Mouse (Mus musculus) fibroblast of lung, adult 2 months (primary cell): Measurements from ENCODE around the gene Mgea5.
"Not testable (repeated sequence)": the region's sequence is repeated elsewhere in the genome, so short reads cannot be mapped to it uniquely, and the experiment has no call there.

ENCODE experiments used
- DNase-seq: peaks from one replicate; pipeline ENCODE4 v3.0.0-alpha.2; 2011; ENCODE audit warnings: low read depth

The Mgea5 gene

DNA sequence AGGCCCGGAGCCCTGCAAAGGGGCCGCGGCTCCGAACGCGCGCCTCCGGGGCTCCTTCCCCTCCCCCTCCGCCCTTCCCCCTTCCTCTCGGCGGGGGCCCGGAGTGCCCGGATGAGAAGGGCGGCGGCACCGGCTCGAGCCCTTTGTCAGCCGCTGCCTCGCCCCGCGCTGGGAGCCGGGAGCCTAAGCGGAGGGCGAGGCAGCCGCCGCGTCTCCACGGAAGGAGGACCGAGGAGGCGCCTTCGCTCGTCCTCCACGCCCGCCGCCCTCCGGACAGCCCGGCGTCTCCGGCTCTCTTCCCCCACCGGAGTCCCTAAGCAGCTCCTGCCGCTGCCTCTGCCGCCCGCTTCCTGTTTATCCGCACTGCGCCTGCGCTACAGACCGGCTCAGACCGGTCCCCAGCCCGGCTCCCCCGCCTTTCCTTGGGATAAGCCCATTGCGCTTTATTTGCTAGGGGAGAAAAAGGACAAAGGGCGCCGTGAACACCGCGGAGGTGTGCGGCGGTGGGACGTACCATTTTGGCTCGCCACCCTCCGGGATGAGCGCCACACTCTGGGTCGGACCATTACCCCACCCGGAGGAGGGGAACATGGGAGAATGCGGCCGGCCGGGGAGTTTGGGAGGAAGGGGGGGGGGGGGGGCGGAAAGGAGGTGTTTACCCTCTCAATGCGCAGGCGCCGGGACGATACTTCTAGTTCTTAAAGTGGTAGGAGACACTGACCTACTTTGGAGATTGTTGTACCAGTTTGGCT, at the start of gene Mgea5:
Mgea5 (minus strand) TSS at position 657 of the 752 bp plus-strand sequence.
- peak; percentile 96 for DNase-seq

DNA sequence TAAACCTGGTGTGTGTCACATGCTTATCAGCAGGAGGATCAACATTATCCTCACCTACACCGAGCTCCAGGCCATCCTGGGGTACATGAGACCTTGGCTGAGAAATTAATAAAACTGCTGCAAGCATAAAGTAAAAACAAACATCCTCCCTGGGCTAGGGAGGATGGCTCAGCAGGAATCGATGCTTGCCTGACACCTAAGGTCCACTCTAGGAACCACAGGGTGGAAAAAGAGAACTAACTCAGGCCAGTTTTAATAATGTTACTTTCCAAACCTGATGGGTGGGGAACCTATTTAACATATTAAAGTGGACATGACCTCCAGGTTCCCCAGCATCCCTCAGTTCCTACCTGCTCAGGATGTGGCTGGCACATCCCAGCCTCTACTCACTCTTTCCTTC, 47.0 kb upstream of the Mgea5 start:
- DNase-seq = no peak

DNA sequence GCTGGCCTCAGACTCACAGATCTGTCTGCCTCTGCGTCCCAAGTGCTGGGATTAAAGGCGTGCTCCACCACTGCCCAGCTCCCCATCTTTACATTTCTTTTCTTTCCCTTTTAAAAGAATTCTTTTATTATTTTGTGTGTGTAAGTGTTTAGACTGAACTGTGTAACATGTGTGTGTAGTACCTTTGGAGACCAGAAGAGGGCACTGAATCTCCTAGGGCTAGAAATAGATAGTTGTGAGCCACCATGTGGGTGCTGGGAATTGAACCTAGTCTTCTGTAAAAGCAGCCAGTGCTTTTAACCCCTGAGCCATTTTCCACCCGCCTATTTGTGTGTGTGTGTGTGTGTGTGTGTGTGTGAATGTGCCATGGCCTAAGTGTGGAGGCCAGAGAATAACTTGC, 44.1 kb upstream of the Mgea5 start:
- no peak for DNase-seq

DNA sequence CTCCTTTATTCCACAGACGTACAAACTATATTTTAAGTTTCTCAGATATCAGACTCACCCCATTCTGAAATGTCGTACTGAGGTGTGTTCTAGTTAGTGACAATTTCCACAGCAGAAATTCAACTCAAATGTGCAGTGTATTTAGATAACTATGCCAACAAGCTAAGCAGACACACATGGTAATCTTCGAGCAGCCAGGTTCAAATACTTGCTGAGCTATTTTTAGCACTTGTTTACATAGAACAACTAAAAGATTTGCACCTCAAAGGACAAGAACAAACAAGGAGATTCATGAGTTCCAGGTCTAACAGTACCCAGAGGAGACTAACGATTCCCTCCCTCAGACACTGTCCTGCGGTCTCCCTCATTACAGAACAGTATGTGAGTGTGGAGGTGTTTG, 43.5 kb upstream of the Mgea5 start:
- DNase-seq = no peak

DNA sequence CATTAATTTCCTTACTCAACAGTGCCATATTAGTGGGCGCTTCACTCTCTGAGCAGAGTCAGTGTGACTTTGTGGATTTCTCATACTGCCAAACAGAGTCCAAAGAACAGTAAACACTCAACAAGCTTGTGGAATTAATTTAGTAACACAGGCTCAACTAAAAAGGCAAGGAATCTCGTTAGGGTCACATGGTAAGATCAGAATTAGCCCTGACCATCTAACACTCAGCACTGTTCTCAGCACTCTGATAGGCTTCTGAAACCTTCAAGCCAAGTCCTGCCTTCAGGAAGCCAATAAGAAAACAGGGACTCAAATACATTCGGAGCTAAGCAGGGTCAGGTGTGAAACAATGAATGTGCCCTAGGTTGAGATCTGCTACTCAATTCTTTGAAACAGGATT, 42.5 kb upstream of the Mgea5 start:
- DNase-seq = no peak

DNA sequence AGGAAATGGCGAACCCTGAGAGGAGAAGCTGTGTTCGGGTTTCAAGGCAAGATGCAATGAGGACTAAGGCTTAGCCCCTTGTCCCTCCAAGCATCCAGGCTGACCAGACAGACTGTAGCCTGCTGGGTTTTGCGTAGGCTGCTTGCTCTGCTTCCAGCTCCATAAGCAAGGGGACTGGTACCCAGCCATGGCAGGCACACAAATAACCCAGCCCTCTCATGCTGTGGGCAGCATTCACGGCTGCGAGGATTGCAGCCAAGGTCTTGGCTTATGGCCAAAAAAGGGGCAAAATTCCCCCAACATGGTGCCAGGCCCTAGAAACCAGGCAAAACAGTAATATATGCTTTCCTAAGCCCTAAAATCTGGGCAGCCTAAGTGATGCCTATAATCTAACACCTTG, 38.2 kb upstream of the Mgea5 start:
- DNase-seq = no peak

DNA sequence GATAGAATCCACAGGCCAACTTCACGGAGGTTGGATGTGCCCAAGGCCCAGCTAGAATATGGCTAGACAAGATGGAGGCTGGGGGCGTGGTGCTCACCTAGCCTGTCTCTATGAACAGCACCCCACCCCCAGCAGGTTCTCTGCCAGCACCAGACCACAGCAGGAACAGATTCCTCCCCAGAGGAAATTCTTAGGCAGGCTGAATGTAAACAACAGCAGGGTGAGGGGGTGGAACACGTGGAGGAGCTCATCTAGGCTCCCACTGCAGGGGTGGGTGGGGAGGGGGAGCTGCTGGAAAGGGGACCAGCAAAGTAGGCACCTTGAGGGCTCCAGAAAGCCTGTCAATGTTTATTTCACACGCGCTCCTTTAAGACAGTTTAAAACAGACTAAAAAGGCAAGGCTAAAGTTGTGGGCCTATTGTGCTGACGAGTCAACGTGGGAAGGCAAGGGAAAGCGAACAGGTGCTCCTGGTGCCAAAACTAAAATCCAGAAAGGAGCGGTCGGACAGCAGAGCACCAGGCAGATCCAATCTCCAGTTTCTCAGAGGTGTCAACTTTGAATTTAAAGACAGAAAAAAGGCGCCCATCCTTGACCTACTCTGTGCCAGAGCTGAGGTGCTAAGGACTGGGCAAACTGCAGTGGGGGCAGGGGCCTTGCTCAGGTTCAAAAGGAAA, 34.3 kb upstream of the Mgea5 start:
- DNase-seq = no peak

DNA sequence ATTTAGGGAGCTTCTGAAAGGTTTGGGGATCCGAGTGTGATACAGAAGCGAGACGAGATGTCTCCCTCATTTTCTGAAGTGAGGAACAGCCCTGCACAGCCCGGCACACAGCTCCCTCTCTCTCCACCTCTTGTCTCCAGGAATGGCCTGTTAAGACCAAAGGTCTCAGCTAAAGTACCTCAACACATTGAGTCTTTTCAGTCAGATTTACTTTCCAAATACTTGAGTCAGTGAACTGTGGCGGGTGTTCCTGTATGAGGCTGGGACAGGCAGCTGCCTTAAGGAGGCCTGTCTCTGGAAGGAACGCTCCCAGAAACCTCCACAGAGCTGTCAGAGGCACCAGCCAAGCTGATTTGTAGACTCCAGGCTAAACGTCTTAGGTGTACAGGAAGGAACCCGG, 33.1 kb upstream of the Mgea5 start:
- DNase-seq = no peak

DNA sequence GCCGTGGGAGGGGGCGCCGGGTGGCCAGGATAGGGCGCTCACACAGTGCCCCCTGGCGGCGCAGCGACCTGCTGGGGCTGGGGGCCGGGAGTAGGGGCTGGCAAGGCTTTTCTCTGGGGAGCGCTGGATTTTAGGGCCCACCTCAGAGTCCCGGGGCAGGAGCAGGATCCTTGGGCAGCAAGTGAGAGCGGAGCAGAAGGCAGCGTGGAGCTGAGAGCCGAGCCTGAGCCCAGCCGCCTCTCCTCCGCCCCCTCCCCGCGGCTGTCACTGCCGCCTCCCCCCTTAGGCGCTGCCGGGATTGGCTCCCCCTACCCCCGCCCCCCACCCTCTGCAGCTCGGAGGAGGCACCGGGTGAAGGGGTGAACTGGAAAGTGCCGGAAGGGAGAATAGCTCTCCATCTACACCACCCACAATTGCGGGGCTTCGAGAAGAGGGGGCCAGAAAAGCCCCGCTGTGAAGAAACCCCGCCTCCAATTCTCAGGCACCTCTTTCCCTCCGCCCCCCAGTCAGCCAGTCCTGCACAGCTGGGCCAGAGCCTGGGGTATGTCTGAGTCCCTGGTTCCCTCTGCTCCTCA, 32.3 kb upstream of the Mgea5 start, which contains the start of gene Kcnip2:
Kcnip2 (minus strand) TSS at position 231 of the 575 bp plus-strand sequence.
- no peak for DNase-seq

DNA sequence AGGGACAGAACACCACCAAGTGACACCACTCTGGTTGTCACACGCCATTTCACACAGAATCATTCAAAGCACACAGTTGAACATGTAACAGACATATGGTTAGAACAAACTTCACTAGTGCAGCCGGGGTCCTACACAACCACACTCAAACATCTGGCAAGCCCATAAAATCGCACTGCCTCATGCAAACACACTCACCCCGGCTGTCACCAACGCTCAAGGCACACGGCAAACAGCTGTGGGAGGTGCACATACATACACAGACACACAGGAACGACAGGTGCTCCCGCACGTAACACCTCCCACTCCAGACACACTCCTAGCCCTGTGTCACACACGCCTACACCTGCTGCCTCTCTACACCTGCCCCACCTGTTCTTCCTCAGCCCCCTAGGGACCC, 31.5 kb upstream of the Mgea5 start:
- DNase-seq = no peak

DNA sequence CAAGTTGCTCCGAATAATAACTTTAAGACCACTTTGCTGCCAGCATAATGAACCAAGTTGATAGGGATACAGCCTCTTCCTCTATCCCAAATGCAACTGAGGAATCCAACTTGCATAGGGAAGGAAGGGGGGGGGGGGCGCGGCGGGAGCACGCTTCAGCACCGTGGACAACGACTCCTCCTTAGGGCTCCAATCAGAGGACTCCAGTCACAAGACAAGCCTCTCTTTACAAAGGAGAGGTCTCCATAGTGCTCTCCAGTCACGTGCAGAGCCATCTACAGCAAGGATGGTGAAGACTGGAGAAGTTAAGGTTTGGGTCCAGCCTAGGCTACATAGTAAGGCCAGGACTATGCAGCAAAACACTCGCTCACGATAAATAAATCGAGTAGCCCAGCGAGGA, 30.2 kb upstream of the Mgea5 start:
- DNase-seq = no peak

DNA sequence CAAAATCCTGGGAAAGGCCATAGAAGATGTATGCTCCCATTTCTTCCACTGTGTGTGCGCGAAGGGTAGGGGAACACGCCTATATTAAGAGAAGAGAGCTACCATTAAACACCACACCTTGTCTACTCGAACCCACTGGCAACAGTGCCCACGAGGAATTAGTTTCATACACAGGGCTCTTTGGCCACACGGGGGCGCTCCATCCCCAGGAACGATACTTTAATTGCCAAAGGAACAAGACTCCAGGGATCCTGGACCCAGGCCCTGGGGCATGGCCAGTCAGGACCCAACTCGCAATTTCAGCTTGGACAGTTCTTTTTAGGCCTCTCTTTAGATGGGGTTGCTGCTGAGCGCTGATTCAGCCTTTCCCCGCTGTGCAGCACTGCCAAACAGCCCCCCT, 29.6 kb upstream of the Mgea5 start:
- DNase-seq = no peak

DNA sequence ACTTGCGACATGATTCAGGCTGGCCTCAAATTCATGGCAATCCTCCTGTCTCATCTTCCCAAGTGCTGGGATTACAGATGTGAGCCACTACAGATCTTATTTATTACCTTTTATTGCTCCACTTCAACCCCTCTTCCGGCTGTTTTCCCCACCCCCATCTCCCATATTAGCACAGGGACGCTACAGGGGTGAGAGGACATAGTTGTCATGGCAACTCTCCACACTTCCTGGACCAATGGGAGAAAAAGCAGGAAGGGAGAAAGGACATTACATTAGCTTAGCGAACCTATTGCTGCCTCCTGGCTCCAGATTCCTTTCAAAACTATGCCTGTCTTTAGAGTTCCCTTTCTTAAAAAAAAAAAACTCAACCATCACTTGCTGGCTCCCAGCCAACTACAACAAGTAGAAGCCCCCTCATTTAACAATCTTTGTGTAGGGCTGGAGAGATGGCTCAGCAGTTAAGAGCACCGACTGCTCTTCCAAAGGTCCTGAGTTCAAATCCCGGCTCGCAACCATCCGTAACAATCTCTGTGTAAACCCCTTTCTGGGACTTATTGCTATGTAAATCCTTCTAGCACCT, 29.1 kb upstream of the Mgea5 start:
- DNase-seq = no peak

DNA sequence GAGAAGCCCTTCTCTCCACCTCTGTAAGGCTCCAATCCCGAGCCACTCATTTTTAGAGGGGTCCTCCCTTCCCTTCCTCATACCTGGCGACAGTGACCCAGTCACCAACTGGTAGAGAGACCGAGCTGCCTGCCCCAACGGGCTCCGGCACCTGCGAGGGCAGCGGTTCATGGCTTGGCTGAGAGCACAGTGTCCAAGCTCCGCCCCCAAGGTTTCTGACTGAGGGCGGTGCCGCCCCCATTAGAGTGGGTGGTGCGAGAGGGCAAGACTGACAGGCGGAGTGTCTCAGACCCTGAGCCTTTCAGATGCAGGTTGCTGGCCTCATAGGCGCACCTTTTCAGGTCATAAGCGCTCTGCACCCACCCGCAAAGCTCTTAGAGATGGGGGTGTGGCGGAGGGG, 28.5 kb upstream of the Mgea5 start:
- no peak for DNase-seq

DNA sequence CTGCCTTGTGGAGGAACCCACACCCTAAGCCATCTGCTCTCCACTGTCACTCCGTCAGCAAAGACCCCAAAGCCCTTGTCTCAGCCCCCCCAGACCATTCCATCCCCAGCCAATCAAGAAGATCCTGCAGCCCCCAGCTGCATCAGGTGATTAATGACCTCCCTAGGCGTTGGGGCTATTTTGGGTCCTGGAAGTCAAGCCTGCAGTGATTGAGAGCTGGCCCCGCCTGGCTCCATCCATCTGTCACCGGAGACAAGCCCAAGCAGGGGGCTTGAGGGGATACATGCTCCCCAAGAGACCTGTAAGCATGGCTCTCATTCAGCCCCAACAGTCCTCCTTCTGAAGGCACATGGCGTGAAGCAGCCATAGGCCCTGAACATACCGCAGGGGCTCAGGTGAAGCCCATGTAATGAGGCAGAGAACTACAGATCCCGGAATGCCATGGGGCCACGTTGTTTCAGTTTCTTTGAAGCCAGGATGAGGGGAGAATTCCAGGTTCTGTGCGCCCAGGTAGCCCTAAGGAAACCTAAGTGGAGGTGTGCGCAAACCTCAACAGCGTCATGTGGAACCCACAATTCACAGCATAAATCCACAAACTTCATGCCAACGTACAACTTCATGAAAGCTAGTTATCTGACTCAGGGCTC, 27.5 kb upstream of the Mgea5 start:
- DNase-seq = no peak

DNA sequence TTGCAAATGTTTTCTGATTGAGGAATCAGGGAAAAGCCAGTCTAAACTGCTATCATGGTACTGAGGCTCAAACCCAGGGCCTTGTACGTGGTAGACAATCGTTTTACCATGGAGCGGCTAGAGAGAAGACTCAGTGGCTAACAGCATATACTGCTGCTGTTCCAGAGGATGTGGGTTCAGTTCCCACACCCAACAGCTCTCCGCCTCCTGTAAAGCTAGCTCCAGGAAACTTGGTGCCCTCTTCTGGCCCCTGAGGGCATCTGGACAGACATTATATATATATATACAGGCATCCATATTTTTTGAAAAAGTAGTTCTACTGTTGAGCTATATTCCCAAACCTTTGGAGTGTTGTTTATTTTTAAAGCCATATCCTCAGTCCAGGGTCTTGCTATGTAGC, 24.1 kb upstream of the Mgea5 start:
- DNase-seq = no peak

DNA sequence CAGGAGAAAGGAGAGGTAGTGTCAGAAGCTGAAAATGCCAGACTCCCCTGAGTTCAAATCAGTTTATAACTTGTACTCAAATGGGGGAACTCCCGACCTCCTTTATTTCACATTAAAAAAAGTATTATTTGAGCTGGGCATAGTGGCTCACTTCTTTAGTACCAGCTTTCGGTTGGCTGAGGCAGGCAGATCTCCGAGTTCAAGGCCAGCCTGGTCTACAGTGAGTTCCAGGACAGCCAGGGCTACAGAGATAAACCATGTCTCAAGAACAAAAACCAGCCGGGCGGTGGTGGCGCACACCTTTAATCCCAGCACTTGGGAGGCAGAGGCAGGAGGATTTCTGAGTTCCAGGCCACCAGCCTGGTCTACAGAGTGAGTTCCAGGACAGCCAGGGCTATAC, 22.2 kb upstream of the Mgea5 start:
- not testable (repeated sequence) for DNase-seq

DNA sequence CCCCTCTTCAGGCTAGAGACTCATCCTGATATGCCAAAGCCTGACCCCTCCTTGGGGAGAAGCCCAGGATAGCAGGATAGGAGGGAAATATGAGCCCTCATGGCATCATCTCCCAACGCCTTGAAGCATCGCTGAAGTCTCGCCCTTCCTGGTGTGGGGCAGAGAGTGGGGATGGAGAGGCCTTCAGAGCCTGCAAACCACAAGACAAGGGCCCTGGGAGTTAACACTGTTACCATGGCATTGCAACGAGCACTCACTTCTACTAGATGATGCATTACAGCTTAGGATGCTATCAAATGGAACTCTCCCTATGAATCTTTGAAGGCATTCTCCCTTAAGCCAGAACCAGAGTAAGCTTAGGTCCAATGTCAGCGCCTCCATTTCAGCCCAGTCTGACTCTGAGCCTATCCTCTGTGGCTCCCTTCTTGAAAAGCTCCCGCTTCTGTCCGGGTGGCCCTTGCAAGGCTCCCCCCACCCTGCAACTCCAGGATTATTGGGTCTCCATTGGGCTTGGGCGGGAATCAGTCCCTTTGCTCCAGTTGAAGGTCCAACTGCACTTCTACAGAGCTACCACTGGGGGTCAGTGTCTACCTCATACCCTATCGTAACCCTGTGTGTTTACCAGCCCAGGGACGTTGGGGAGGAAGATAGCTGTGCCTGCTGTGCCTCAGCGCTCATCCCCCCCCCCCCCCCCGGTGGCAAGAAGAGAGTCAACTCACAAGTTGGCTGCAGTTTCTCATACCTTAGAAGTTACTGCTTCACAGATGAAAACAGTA, 21.1 kb upstream of the Mgea5 start:
- DNase-seq = no peak

DNA sequence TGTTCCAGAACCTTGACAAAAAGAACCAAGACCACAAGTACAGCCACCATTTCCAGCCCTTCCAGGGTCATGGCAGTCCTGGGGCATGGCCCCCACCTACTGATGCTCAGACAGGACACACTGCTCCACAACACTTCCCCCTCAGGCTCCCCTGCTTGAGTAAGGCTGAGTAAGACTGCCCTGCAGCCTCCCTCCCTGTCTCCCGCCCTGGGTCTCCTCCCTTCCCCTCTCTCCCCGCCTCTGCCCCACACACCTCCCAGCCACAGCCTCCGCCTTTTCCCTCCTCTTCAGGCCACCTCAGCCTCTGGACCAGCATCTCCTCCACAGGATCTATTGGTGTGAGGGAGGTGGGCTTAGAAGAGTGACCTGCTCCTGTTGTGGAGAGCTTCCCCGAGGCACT, 19.8 kb upstream of the Mgea5 start:
- no peak for DNase-seq

DNA sequence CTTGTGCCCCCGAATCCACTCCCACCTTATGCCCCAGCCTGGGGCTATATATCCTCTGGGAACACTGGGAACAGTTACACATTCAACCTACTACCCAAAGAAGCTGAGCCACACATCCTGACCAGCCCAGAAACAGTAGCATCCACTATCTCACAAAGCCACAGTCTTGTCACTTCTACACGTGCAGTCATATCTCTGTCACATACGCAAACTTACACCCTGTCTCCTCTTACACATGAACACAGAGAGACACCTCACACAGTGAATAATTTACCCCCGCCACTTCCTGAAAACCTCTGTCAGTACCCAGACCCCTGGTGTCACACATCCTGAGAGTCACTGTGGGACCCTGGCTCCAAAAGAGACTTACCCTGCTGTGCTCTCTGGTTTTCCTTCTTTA, 19.1 kb upstream of the Mgea5 start:
- DNase-seq = no peak

DNA sequence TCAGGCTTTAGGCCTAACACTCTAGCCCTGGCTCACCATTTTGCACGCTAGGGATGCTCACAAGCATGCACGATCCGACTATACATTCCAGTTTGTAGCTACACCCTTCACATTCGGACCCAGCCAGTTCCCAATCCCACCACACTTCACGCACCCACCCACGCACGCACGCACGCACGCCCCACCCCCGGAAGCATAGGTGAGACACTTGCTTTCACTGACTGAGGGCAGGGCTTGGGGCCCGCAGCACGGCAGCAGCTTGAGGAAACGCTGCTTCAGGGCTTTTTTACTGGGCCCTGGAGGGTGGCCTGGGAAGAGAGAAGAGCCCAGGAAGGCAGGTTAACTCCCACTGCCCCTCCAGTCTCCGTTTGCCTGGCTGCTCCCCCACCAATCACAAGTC, 13.2 kb upstream of the Mgea5 start:
- no peak for DNase-seq

DNA sequence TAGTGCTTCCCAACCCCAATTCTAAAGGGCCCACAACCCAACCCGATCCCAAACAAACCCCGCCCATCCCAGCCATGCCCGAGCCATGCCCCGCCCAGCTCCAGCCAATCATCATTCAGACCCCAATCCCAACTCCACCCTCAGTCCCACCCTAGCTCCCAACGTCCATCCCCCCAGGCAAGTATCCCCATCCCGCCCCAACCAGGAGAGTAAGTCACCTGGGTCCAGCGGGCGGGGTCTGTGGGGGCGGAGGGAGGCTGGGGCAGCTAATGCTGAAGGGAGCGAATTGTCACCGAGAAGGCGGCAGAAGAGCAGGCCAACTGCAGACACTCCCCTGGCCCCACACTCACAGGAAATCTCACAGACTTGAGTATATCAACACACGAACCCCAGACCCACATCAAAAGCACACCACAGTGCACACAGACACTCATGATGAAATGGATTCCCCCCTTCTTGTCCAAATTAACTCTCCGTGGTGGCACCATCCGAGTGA, 12.5 kb upstream of the Mgea5 start:
- DNase-seq = no peak
